Mouse (Mus musculus): ENCODE measurements at regions not wholly inside any gene's neighbourhood (a gene's known extent, or its start where the extent isn't known, plus 50 kb on each side); places are given as distances from the start of the nearest gene placed in this dataset.

DNA sequence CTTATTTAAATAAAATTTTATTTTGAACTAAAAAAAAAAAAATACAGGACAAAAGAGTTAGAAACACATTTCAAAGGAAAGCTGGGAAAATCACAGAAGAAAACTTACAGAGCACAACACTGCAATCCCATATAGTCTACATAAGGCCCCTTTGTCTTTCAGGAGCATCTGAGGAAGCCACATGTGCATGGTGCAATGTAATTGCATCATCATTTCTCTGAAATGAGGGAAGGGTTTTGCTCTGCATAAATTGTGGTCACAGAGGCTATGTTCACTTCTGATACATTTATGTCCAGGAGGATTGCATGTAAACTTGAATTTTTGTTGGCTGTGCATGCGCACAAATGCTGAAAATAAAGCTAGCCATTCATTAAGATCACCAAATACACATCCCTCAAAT is 265.9 kb upstream of the Gm9747 start:
- TF ChIP-seq CTCF (IDR thresholded peaks at IDR 0.05; ENCODE audit: extremely low read depth, insufficient read depth, low read length), result no peak
- no peak for TF ChIP-seq POLR2A (IDR thresholded peaks at IDR 0.05; ENCODE audit: extremely low read depth, insufficient read depth, low read length)

All from cortical plate, adult 2 months (tissue).